Mouse (Mus musculus) stomach, postnatal 0 days (tissue): ENCODE data around the gene Tmem239. TPM values are rescaled to one million over a fixed set of nuclear protein-coding genes. Genes with fewer than 3 reads are reported as not detected.

Source experiments
- ATAC-seq: fragments of 200-750 bp; cut with Nextera tagmentation; 2 replicates; pipeline ENCODE4 v1.8.0; 2017; ENCODE audit not compliant: low FRiP score, low TSS enrichment
- DNase-seq: peaks from one replicate; pipeline ENCODE4 v3.0.0-alpha.2; 2016; ENCODE audit warnings: low spot score
- H3K27ac ChIP-seq: fragments of 300-500 bp; sonication (generic); replicated peaks from 2 replicates; pipeline ENCODE4 v1.5.1; 2014; ENCODE audit warnings: mild to moderate bottlenecking, control low read depth
- H3K27me3 ChIP-seq: fragments of 300-500 bp; sonication (generic); 2 replicates; pipeline ENCODE4 v1.6.1; 2014; ENCODE audit warnings: low read length; ENCODE audit not compliant: control insufficient read depth, insufficient read depth
- H3K36me3 ChIP-seq: fragments of 300-500 bp; sonication (generic); 2 replicates; pipeline ENCODE4 v1.6.1; 2014; ENCODE audit warnings: low read length, mixed read lengths; ENCODE audit not compliant: control insufficient read depth, insufficient read depth
- H3K4me1 ChIP-seq: fragments of 300-500 bp; sonication (generic); replicated peaks from 2 replicates; pipeline ENCODE4 v1.6.1; 2014; ENCODE audit warnings: antibody characterized with exemption; ENCODE audit not compliant: control insufficient read depth, insufficient read depth
- H3K4me2 ChIP-seq: fragments of 300-500 bp; sonication (generic); replicated peaks from 2 replicates; pipeline ENCODE4 v1.6.1; 2014; ENCODE audit warnings: low read depth, mild to moderate bottlenecking, control low read depth, moderate library complexity
- H3K4me3 ChIP-seq: fragments of 300-500 bp; sonication (generic); 2 replicates; pipeline ENCODE4 v1.5.1; 2014; ENCODE audit warnings: low read depth, low read length, control low read depth
- H3K9ac ChIP-seq: fragments of 300-500 bp; sonication (generic); 2 replicates; pipeline ENCODE4 v1.6.1; 2014; ENCODE audit warnings: mild to moderate bottlenecking, low read length, control low read depth, mixed read lengths
- H3K9me3 ChIP-seq: fragments of 300-500 bp; sonication (generic); 2 replicates; pipeline ENCODE4 v1.6.1; 2016; ENCODE audit warnings: low read length; ENCODE audit not compliant: control insufficient read depth
- CTCF ChIP-seq: IDR thresholded peaks from 2 replicates; pipeline ENCODE4 v1.5.1; 2016; ENCODE audit warnings: antibody characterized with exemption, low read depth, mild to moderate bottlenecking, moderate library complexity
- EP300 ChIP-seq: optimal IDR thresholded peaks from 2 replicates; pipeline ENCODE3; 2016; ENCODE audit warnings: antibody characterized with exemption
- WGBS: fragments of 180-500 bp; shearing (Covaris S2); extraction: QIAGEN DNeasy Blood & Tissue Kit; methylation state at CpG from one replicate; pipeline ENCODE4 v1.1.7; 2014; 5-methylcytosine and 5-hydroxymethylcytosine counted together
- polyA plus RNA-seq: library from polyadenylated mRNA; unstranded; fragments of >200 nt; fragmentation: Nextera tagmentation; extraction: Ambion mirVana; gene quantifications from 2 replicates; pipeline ENCODE4 v1.2.1, GENCODE M21; 2015

The Tmem239 gene
- polyA plus RNA-seq, 1 experiment from 2014 or later: not detected

DNA sequence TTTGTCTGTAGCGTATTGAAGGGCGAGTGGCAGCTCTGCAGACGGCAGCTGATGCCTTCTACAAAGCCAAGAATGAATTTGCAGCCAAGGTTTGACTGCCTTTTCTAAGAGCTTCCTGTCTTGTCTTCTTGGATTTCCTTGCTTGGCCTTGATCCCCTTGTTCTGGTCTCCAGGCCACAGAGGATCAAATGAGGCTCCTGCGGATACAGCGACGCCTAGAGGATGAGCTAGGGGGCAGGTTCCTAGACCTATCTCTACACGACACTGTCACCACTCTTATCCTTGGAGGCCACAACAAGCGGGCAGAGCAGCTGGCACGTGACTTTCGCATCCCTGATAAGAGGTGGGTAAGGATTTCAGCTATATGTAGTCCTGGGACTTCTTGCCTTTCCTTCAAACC lies 35.9 kb downstream of the Tmem239 start:
- Histone ChIP-seq H3K9me3 (no peaks in the 10 kb centered on the region), H3K4me3 (no peak overlapping the region), H3K9ac (no peak overlapping the region), H3K4me1 (no peaks in the 10 kb centered on the region), H3K27me3 (no peaks in the 10 kb centered on the region), H3K4me2 (no peak overlapping the region), H3K27ac (no peak overlapping the region), H3K36me3 (peaks cover 28% of the 10 kb centered on the region)
- TF ChIP-seq CTCF (no peak), EP300 (no peak)
- 89% methylated on average over 10 of the region's 10 CpGs for WGBS
- ATAC-seq (no peak), DNase-seq (no peak)

DNA sequence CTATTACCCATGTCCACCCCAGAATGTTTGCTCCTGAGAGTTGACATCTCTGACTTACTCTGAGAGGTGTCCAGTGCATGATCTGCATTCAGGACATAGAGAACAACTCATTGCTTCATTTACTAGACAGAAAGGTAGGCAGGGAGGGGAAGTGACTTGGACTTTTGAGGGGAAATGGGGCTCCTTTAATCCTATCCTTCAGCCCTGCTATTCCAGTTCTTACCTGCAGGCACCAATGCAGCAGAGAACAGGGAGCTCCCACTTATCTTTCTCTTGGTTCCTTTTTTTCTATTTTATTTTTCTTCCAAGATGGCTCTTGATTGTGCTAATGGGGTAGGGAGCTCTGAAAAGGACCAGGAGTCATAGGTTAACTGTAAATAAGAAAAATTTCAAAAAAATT lies 42.2 kb downstream of the Tmem239 start:
- H3K36me3 ChIP-seq: 0 out of 2 replicates have a peak, but pooled peaks cover 2% of the 10 kb centered on the region
- no peak for DNase-seq
- H3K4me3 ChIP-seq: no peak overlapping the region
- TF ChIP-seq CTCF: peak; percentile 30
- no peak for TF ChIP-seq EP300
- H3K9me3 ChIP-seq: no peaks in the 10 kb centered on the region
- no peak for ATAC-seq
- no peak overlapping the region for H3K4me2 ChIP-seq
- H3K4me1 ChIP-seq: peaks cover 6% of the 10 kb centered on the region; the same call in 1 of the 2 replicates
- no peak overlapping the region for H3K27ac ChIP-seq
- no peak overlapping the region for H3K9ac ChIP-seq
- no peaks in the 10 kb centered on the region for H3K27me3 ChIP-seq

DNA sequence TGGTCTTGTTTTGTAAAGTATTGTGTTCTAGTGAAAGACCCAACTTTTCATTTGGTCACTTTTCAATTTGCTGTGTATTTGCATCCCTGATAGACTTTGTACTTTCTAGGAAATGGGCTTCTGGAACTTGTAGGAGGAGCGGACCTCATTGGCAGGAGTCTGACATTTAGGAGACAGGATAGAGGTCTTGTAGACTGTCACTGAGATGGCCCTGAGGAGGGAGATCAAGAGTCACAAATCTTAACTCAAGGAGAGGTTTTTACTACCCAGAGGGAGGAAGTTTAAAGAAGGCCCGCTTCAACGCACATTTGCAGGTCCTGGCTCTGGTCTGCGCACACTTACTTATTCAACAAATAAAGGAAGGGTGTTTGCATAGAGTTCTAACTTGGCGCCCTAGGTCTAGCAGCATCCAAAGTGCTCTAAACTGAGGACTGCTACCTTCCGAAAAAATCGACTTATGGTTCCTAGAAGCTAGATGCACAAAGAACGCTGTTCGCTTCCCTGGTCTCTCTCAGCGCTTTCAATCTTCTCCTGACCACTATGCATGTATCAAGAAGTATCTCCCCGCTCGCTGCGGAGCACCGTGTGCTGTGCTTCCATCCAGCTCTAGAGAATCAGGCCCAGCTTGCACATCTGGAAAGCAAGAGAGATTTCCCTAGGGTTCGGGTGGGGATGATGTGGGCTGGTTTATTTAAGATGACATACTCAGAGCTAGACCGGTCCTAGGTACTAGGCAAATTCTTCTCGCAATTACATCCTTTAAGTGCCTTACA lies 42.9 kb downstream of the Tmem239 start:
- no peaks in the 10 kb centered on the region for H3K9me3 ChIP-seq
- ATAC-seq: 0 out of 2 replicates have a peak, but pooled peaks have one; percentile 2
- no peaks in the 10 kb centered on the region for H3K36me3 ChIP-seq
- TF ChIP-seq EP300 (no peak), CTCF (no peak)
- peaks cover 6% of the 10 kb centered on the region; the same call in 1 of the 2 replicates for H3K4me1 ChIP-seq
- peak overlapping the region; percentile 81 for H3K9ac ChIP-seq
- WGBS: 8% methylated on average over 17 of the region's 17 CpGs
- H3K4me2 ChIP-seq: peak overlapping the region; percentile 84
- 0 out of 2 replicates have a peak overlapping the region, but pooled peaks have one; percentile 87 for H3K27ac ChIP-seq
- no peaks in the 10 kb centered on the region for H3K27me3 ChIP-seq
- peak overlapping the region; percentile 70 for H3K4me3 ChIP-seq
- no peak for DNase-seq

DNA sequence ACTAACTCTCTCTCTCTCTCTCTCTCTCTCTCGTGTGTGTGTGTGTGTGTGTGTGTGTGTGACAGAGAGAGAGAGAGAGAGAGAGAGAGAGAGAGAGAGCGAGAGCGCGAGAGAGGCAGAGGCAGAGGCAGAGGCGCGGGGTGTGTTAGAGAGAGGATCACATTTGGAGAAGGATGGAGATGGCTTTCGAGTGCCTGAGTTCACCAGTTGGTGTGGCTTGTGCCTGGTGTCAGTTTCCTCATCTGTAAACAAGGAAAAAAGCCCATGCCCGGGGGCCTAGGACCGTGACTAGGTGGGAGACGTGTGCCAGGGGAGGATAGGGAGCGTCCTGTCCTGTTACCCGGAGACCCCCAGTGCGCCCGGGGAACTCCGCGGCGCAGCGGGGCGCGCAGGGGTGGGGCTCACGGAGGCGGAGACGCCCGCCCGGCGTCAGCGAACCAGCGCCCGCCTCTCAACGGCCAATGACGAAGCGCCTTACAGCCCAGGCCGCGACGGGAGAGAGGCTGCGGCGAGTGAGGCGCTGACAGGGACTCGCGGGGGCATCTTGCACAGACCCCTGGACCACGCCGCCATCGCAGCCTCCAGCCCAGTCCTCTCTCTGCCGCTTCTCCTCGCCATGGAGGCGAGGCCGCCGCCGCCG lies 43.6 kb downstream of the Tmem239 start, which contains the start of gene Ptpra:
Gene Ptpra, plus strand, starts transcription at position 485 of the 640 bp plus-strand sequence.
- Histone ChIP-seq H3K9ac (peak within 1 kb of the TSS; percentile 81), H3K4me3 (peak within 1 kb of the TSS; percentile 70), H3K9me3 (no peaks in the 10 kb centered on the region), H3K36me3 (no peaks in the 10 kb centered on the region), H3K4me1 (peaks cover 6% of the 10 kb centered on the region; the same call in 1 of the 2 replicates), H3K27me3 (no peaks in the 10 kb centered on the region), H3K4me2 (peak within 1 kb of the TSS; percentile 84), H3K27ac (peak within 1 kb of the TSS; percentile 87)
- ATAC-seq (peak; percentile 96), DNase-seq (peak; percentile 91)
- WGBS: under 1% methylated on average over 39 of the region's 50 CpGs
- no peak for TF ChIP-seq CTCF
- no peak for TF ChIP-seq EP300

DNA sequence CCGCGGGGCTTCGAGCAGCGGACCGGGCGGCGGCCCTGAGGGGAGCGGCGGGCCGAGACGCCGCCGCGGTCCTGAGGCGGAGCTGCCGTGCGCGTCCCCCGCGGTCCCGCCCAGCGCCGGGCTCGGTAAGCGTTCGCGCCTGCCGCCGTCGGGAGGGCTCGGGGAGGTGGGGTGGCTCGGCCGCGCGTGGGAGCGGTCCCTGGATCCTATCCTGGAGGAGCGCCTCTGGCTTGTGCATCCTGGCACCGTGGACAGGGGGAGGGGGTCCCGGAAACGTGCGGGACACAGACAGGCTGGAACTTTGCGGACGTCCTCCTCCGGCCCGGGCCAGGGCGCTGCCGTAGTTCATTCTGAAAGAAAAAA lies 44.1 kb downstream of the Tmem239 start:
- DNase-seq: peak; percentile 81
- no peak for TF ChIP-seq EP300
- no peak for TF ChIP-seq CTCF

More for the DNA sequence above, 44.1 kb downstream of the Tmem239 start:
- H3K4me3 ChIP-seq: peak overlapping the region; percentile 70
- WGBS: 0% methylated on average over 41 of the region's 47 CpGs
- peaks cover 6% of the 10 kb centered on the region; the same call in 1 of the 2 replicates for H3K4me1 ChIP-seq
- H3K27ac ChIP-seq: peak overlapping the region; percentile 87
- H3K4me2 ChIP-seq: peak overlapping the region; percentile 84
- H3K9ac ChIP-seq: peak overlapping the region; percentile 81
- peak; percentile 90 for ATAC-seq
- no peaks in the 10 kb centered on the region for H3K36me3 ChIP-seq
- no peaks in the 10 kb centered on the region for H3K27me3 ChIP-seq
- no peaks in the 10 kb centered on the region for H3K9me3 ChIP-seq
